Mouse (Mus musculus) olfactory bulb, adult 2 months (tissue): ENCODE measurements around the gene Abce1. TPM values are rescaled to one million over a fixed set of nuclear protein-coding genes. Genes with fewer than 3 reads are reported as not detected.

Experiments
- H3K27ac ChIP-seq: fragments of 200-500 bp; 2 replicates; pipeline ENCODE4 v1.5.1; 2012; ENCODE audit warnings: low read depth, low read length; ENCODE audit not compliant: insufficient read depth
- H3K4me1 ChIP-seq: fragments of 200-500 bp; 2 replicates; pipeline ENCODE4 v1.6.1; 2012; ENCODE audit warnings: low read length; ENCODE audit not compliant: control insufficient read depth, insufficient read depth
- H3K4me3 ChIP-seq: fragments of 200-500 bp; 2 replicates; pipeline ENCODE4 v1.5.1; 2012; ENCODE audit warnings: mild to moderate bottlenecking, low read depth, low read length, moderate library complexity; ENCODE audit not compliant: insufficient read depth
- CTCF ChIP-seq: fragments of 200-500 bp; IDR thresholded peaks from 2 replicates; pipeline ENCODE4 v1.5.1; 2012; ENCODE audit warnings: low read depth, mild to moderate bottlenecking, low read length, moderate library complexity; ENCODE audit not compliant: insufficient read depth
- POLR2A ChIP-seq: fragments of 200-500 bp; IDR thresholded peaks from 2 replicates; pipeline ENCODE4 v1.6.1; 2012; ENCODE audit warnings: mild to moderate bottlenecking, low read depth, low read length, moderate library complexity; ENCODE audit not compliant: insufficient read depth
- WGBS: fragments of 180-500 bp; shearing (Covaris S2); methylation state at CpG from one replicate; pipeline ENCODE4 v1.1.7; 2018; 5-methylcytosine and 5-hydroxymethylcytosine counted together
- polyA plus RNA-seq: library from polyadenylated mRNA; stranded (reverse); fragments of >200 nt; gene quantifications from 2 replicates; pipeline ENCODE4 v1.2.4, GENCODE M21; 2012; ENCODE audit warnings: low replicate concordance; ENCODE audit not compliant: missing spikeins, insufficient read depth, insufficient read length

Gene Abce1
- polyA plus RNA-seq, 1 experiment: not detected

DNA sequence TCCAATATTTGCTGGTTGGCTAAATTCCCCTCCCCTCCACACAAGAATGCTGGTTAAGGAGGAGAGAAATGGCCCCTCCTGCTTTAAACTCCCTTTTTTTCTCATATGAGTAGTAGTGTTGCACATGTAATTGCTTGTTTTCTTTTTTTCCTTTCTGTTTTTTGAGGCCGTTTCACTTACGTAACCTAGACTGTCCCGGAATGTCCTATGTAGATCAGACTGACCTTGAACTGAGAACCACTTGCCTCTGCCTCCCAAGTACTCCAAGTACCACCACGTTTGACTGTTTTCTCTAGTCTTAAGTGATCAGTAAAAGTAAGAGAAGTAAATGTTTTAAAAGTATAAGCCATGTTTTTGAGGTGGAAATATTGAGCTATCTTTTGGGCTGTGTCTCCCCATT, 57.8 kb downstream of the Abce1 start:
- TF ChIP-seq POLR2A (no peak), CTCF (no peak)
- H3K27ac ChIP-seq: no peak overlapping the region
- no peak overlapping the region for H3K4me3 ChIP-seq
- no peaks in the 10 kb centered on the region for H3K4me1 ChIP-seq
- 91% methylated on average over 4 of the region's 4 CpGs for WGBS

DNA sequence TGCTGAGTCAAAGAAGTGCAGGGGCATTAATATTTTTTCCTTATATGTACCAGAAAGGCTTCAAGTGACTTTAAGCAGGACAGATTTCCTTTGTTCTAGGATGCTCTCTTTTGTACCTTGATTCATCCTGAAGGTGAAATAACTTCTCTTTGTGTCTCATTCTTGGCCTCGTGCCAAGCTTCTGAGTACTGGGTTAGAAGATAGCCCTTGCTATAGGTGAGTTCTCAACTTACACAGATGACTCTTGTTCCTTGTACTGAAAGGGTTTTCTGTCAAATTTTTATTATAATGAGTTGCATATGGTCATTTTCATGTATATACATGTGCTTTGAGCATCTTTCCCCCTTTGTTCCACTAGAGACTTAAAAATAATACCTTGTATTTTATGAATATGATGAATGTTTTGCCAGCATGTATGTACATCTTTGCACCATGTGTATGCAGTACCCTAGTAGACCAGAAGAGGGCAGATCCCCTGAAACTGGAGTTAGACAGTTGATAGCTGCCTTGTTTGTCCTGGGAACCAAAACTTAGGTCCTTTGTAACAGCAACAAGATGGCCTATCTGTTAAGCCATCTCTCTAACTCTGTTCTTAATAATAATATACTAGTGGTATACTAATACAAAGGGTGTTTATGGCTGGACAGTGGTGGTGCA, 61.3 kb downstream of the Abce1 start:
- H3K4me3 ChIP-seq: no peak overlapping the region
- 72% methylated on average over 1 of the region's 1 CpGs for WGBS
- no peak overlapping the region for H3K27ac ChIP-seq
- H3K4me1 ChIP-seq: no peaks in the 10 kb centered on the region
- TF ChIP-seq POLR2A (no peak), CTCF (no peak)

DNA sequence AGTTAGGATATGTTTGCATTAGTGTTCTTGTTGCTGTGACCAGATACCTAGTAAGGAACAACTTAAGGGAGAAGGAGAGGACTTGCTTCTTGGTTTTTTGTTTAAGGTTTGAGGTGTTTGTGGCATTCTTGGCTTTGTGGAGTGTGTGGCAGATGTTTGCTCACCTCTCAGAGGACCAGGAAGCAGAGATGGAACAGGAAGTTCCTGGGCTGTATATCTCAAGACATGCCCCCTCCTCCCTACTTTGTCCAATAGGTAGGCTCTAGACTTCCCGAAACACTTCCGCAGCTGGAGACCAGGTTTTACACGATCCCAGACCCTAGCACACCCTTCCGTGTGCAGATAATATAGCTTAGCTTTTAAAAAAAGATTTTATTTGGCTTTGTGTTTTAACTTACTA, 62.0 kb downstream of the Abce1 start:
- Histone ChIP-seq H3K4me3 (no peak overlapping the region), H3K27ac (no peak overlapping the region), H3K4me1 (no peaks in the 10 kb centered on the region)
- TF ChIP-seq CTCF (no peak), POLR2A (no peak)
- 96% methylated on average over 4 of the region's 4 CpGs for whole genome bisulfite sequencing

DNA sequence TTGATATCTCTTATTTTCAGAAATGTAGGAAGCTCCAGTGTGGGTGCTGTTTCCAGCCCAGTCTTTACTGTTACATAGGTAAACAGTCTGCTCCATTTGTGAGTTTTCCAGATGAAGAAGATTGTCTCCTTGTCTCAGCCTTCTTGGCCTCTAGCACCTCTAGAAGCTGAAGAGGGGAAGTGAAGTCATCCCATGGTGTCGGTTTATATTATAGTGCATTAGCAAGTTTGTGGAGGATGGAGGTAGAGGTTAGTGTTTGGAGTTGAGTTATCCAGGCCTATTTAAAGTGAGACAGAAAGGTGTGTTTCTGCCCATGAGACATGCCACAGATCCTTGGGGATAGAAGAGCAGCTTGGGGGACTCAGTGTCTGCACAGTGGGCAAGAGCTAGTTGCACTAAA, 70.4 kb downstream of the Abce1 start:
- 34% methylated on average over 1 of the region's 1 CpGs for WGBS
- TF ChIP-seq POLR2A: no peak
- TF ChIP-seq CTCF: no peak
- Histone ChIP-seq H3K27ac (no peak overlapping the region), H3K4me3 (no peak overlapping the region), H3K4me1 (peaks cover 3% of the 10 kb centered on the region; the same call in 1 of the 2 replicates)

DNA sequence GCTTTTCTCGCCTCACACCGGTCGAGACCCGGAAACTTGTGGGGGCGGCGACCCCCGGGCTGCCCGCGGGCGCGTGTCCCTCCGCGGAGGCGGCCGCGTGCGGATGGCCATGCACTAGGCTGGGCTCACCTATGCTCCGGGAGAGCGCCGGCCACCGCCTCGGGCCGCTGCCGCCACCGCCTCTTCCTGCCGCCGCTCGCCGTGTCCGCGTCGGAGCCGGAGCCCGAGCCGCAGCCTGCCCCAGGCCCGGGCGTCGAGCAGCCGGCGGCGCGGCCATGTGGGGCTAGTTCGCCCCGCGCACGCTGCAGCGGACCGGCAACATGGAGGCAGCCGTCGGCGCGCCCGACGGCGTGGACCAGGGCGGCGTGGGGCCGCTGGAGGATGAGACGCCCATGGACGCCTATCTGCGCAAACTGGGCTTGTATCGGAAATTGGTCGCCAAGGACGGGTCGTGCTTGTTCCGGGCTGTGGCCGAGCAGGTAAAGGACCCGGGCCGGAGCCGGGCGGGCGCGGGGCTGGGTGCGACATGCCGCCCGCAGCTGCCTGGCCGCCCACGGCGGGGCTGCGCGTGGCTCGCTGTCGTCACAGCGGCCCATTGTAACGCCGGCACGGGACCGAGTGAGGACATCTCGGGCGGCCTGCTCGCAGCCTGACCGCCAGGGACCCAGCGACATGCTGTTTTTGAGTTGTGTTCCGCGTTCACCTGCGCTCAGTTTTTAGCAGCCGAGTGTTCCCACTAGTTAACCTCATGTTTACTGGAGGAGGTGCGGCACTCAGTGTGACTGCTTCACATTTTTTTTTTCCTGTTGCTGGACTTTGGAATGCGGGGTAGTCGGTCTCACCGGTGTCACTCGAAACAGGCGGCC, 71.7 kb downstream of the Abce1 start, which contains the start of gene Otud4:
Otud4 (plus strand) TSS at position 33 of the 866 bp plus-strand sequence.
- peak within 1 kb of the TSS; percentile 37 for H3K27ac ChIP-seq
- peaks cover 3% of the 10 kb centered on the region; the same call in 1 of the 2 replicates for H3K4me1 ChIP-seq
- peak within 1 kb of the TSS; percentile 95 for H3K4me3 ChIP-seq
- under 1% methylated on average over 103 of the region's 103 CpGs for WGBS
- TF ChIP-seq CTCF (no peak), POLR2A (no peak)

DNA sequence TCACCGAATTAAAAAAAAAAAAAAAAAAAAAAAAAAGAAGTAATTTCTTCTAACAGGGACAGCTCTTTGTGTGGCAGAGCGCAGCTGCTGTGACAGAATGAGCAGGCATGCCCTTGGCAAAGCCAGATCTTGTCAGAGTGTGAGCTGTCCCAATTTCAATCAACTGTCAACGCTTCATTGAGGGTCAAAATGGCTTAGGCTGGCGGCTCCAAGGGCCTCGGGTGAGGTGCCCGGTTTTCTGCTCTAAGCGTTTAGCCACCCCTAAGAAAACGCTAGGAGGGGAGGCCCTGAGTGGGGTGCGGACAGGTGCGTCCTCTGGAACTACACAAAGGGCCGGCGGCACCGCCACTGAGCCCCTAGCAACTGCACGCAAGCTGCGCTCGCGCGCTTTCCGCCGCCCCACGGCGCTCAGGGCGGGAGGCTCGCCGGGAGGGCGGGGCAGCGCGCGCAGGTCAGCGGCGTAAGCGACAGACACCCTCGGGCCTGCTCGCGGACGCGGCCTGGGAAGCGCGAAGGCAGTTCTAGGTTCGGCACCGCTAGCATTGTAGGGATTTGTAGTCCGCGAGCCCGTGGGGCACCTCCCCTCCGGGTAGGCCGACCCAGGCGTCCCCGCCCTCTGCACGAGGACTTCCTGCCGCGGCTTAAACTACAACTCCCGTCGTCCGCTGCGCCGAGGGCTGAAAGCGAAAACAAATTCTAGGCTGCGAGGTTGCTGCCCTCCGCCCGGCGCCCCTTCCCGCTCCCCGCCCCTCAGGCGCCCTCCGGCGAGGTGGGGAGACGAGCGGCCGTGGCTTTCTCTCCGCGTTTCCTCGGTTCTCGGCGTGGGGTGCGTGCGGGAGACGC, 72.6 kb downstream of the Abce1 start:
- peak overlapping the region; percentile 37 for H3K27ac ChIP-seq
- under 1% methylated on average over 77 of the region's 77 CpGs for WGBS
- peak overlapping the region; percentile 95 for H3K4me3 ChIP-seq
- TF ChIP-seq CTCF (no peak), POLR2A (peak; percentile 94)
- H3K4me1 ChIP-seq: peaks cover 3% of the 10 kb centered on the region; the same call in 1 of the 2 replicates

DNA sequence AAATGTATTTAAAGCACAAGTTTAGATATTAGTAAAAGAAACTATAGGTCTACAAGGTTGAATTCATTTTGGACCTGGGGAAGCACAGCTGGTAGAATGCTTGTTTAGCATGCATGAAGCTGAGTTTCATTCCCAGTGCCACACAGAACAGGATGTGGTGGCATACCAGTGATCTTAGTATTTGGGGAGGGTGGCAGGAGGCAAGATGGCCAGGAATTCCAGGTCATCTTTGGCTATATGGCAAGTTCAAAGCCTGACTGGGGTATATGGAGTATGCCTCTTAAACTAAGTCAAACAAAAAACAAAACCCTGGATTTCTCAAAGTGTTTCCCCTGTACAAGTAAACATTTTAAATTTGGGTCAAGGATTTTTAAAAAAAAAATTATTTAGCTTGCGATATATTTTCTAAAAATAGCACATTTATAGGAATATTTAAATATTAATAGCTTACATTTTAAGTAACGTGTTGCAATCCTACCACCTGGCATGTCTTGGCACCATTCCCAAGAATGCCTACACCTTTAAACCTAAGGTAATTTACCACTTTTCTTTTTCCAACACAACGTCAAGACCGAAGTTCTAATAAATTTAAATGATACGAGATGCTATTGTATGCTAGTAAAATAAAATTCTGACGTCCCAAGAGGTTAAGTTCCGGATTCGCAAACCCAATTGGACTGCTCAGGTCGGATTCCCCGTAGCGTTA, 73.4 kb downstream of the Abce1 start:
- H3K27ac ChIP-seq: no peak overlapping the region
- 3% methylated on average over 11 of the region's 11 CpGs for WGBS
- no peak overlapping the region; the same call in 1 of the 2 replicates for H3K4me3 ChIP-seq
- TF ChIP-seq POLR2A (no peak), CTCF (no peak)
- peaks cover under 1% of the 10 kb centered on the region; the same call in 1 of the 2 replicates for H3K4me1 ChIP-seq

DNA sequence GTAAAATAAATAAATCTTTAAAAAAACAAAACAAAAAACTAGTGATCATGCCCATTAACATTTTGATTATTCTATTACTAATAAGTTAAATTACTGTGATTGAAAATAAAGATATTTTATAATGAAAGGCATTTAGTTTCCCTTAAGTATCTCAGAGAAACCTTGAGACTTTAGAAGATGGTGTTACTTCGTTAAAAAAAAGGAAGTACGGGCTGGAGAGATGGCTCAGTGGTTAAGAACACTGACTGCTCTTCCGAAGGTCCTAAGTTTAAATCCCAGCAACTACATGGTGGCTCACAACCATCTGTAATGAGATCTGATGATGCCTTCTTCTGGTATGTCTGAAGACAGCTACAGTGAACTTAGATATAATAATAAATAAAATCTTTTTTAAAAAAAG, 74.3 kb downstream of the Abce1 start:
- no peak for TF ChIP-seq POLR2A
- TF ChIP-seq CTCF: no peak
- Histone ChIP-seq H3K4me1 (no peaks in the 10 kb centered on the region), H3K4me3 (no peak overlapping the region), H3K27ac (no peak overlapping the region)
- 87% methylated on average over 3 of the region's 3 CpGs for WGBS
